Mouse (Mus musculus) midbrain, embryonic 10.5 days (tissue): ENCODE results near the gene Tecpr1. TPM values are rescaled to one million over a fixed set of nuclear protein-coding genes. Genes with fewer than 3 reads are reported as not detected.

ENCODE experiments used
- DNase-seq: peaks from one replicate; pipeline ENCODE4 v3.0.0-alpha.2; 2017; ENCODE audit warnings: low spot score
- H3K27ac ChIP-seq: fragments of 300-500 bp; sonication (generic); replicated peaks from 2 replicates; pipeline ENCODE4 v1.5.1; 2016; ENCODE audit warnings: mild to moderate bottlenecking
- H3K27me3 ChIP-seq: fragments of 300-500 bp; sonication (generic); 2 replicates; pipeline ENCODE4 v1.6.1; 2016; ENCODE audit warnings: low read depth, mild to moderate bottlenecking; ENCODE audit not compliant: poor library complexity, severe bottlenecking
- H3K36me3 ChIP-seq: fragments of 300-500 bp; sonication (generic); 2 replicates; pipeline ENCODE4 v1.6.1; 2016; ENCODE audit warnings: mild to moderate bottlenecking, moderate library complexity
- H3K4me1 ChIP-seq: fragments of 300-500 bp; sonication (generic); 2 replicates; pipeline ENCODE4 v1.6.1; 2016
- H3K4me3 ChIP-seq: fragments of 300-500 bp; sonication (generic); 2 replicates; pipeline ENCODE4 v1.5.1; 2016; ENCODE audit warnings: mild to moderate bottlenecking, moderate library complexity
- H3K9me3 ChIP-seq: fragments of 300-500 bp; sonication (generic); replicated peaks from 2 replicates; pipeline ENCODE4 v1.6.1; 2016; ENCODE audit warnings: mild to moderate bottlenecking
- WGBS: fragments of 180-500 bp; shearing (Covaris S2); methylation state at CpG from one replicate; pipeline ENCODE4 v1.1.7; 2016; 5-methylcytosine and 5-hydroxymethylcytosine counted together
- polyA plus RNA-seq: library from polyadenylated mRNA; unstranded; fragments of >200 nt; fragmentation: Nextera tagmentation; extraction: Ambion mirVana; gene quantifications from 2 replicates; pipeline ENCODE4 v1.2.1, GENCODE M21; 2016

The Tecpr1 gene
- polyA plus RNA-seq, 1 experiment from 2014 or later = 21.7 TPM

GRCm38 (mm10) chr5:144181249-144181648 is 42.2 kb downstream of the Tecpr1 start:
- H3K9me3 ChIP-seq = no peaks in the 10 kb centered on the region
- WGBS = 96% methylated on average over 7 of the region's 7 CpGs
- no peak overlapping the region for H3K4me3 ChIP-seq
- H3K36me3 ChIP-seq = peaks cover 91% of the 10 kb centered on the region
- H3K4me1 ChIP-seq = peaks cover 3% of the 10 kb centered on the region; the same call in 1 of the 2 replicates
- no peak overlapping the region for H3K27ac ChIP-seq
- H3K27me3 ChIP-seq = no peaks in the 10 kb centered on the region
- DNase-seq = no peak

GRCm38 (mm10) chr5:144178216-144178615 is 45.2 kb downstream of the Tecpr1 start:
- 72% methylated on average over 6 of the region's 6 CpGs for WGBS
- H3K4me3 ChIP-seq = no peak overlapping the region

GRCm38 (mm10) chr5:144173648-144174047 is 49.8 kb downstream of the Tecpr1 start:
- no peaks in the 10 kb centered on the region for H3K9me3 ChIP-seq
- peak; percentile 10 for DNase-seq
- H3K36me3 ChIP-seq = peaks cover 95% of the 10 kb centered on the region
- H3K27ac ChIP-seq = no peak overlapping the region
- no peak overlapping the region for H3K4me3 ChIP-seq
- WGBS = 93% methylated on average over 18 of the region's 18 CpGs
- H3K27me3 ChIP-seq = no peaks in the 10 kb centered on the region
- peaks cover 3% of the 10 kb centered on the region; the same call in 1 of the 2 replicates for H3K4me1 ChIP-seq

More at GRCm38 (mm10) chr5:144178216-144178615, 45.2 kb downstream of the Tecpr1 start:
- H3K9me3 ChIP-seq = no peaks in the 10 kb centered on the region
- no peak overlapping the region for H3K27ac ChIP-seq
- H3K36me3 ChIP-seq = peaks cover 91% of the 10 kb centered on the region
- no peak for DNase-seq
- peaks cover 3% of the 10 kb centered on the region; the same call in 1 of the 2 replicates for H3K4me1 ChIP-seq
- no peaks in the 10 kb centered on the region for H3K27me3 ChIP-seq

- 93% methylated on average over 8 of the region's 8 CpGs for WGBS
- no peak overlapping the region for H3K4me3 ChIP-seq
- DNase-seq = no peak
- H3K36me3 ChIP-seq = peaks cover 86% of the 10 kb centered on the region
- no peaks in the 10 kb centered on the region for H3K9me3 ChIP-seq
- no peaks in the 10 kb centered on the region for H3K4me1 ChIP-seq
- H3K27ac ChIP-seq = no peak overlapping the region
- H3K27me3 ChIP-seq = no peaks in the 10 kb centered on the region
These were observed 54.0 kb downstream of the Tecpr1 start for GRCm38 (mm10) chr5:144169275-144169975.

GRCm38 (mm10) chr5:144165756-144166155 is 57.7 kb downstream of the Tecpr1 start:
- Histone ChIP-seq H3K9me3 (no peaks in the 10 kb centered on the region), H3K36me3 (peaks cover 83% of the 10 kb centered on the region), H3K4me3 (no peak overlapping the region), H3K4me1 (peaks cover 3% of the 10 kb centered on the region; the same call in 1 of the 2 replicates), H3K27ac (no peak overlapping the region), H3K27me3 (no peaks in the 10 kb centered on the region)
- WGBS = 89% methylated on average over 3 of the region's 3 CpGs
- DNase-seq = no peak

GRCm38 (mm10) chr5:144162813-144163517 is 60.5 kb downstream of the Tecpr1 start:
- no peak overlapping the region for H3K4me3 ChIP-seq
- no peak overlapping the region; the same call in 1 of the 2 replicates for H3K27ac ChIP-seq
- 87% methylated on average over 10 of the region's 10 CpGs for WGBS
- H3K9me3 ChIP-seq = no peaks in the 10 kb centered on the region
- H3K36me3 ChIP-seq = peaks cover 90% of the 10 kb centered on the region
- H3K4me1 ChIP-seq = peaks cover 3% of the 10 kb centered on the region; the same call in 1 of the 2 replicates
- no peak for DNase-seq
- H3K27me3 ChIP-seq = no peaks in the 10 kb centered on the region

GRCm38 (mm10) chr5:144162080-144162812 is 61.2 kb downstream of the Tecpr1 start:
- H3K36me3 ChIP-seq = peaks cover 92% of the 10 kb centered on the region
- no peak overlapping the region; the same call in 1 of the 2 replicates for H3K27ac ChIP-seq
- H3K27me3 ChIP-seq = no peaks in the 10 kb centered on the region
- H3K4me1 ChIP-seq = peaks cover 3% of the 10 kb centered on the region; the same call in 1 of the 2 replicates
- no peak overlapping the region for H3K4me3 ChIP-seq
- 85% methylated on average over 5 of the region's 5 CpGs for WGBS
- H3K9me3 ChIP-seq = no peaks in the 10 kb centered on the region
- no peak for DNase-seq

- DNase-seq = no peak
- H3K36me3 ChIP-seq = peaks cover 70% of the 10 kb centered on the region
- H3K4me3 ChIP-seq = no peak overlapping the region
- H3K27me3 ChIP-seq = no peaks in the 10 kb centered on the region
- peaks cover 3% of the 10 kb centered on the region; the same call in 1 of the 2 replicates for H3K4me1 ChIP-seq
- no peak overlapping the region for H3K27ac ChIP-seq
- 95% methylated on average over 8 of the region's 8 CpGs for WGBS
- no peaks in the 10 kb centered on the region for H3K9me3 ChIP-seq
These were observed 64.3 kb downstream of the Tecpr1 start for GRCm38 (mm10) chr5:144159137-144159536.

- DNase-seq = no peak
- Histone ChIP-seq H3K27me3 (no peaks in the 10 kb centered on the region), H3K9me3 (no peaks in the 10 kb centered on the region), H3K4me1 (peaks cover 3% of the 10 kb centered on the region; the same call in 1 of the 2 replicates), H3K36me3 (peaks cover 65% of the 10 kb centered on the region), H3K27ac (no peak overlapping the region), H3K4me3 (no peak overlapping the region)
- 70% methylated on average over 4 of the region's 4 CpGs for WGBS
These were observed 64.8 kb downstream of the Tecpr1 start for GRCm38 (mm10) chr5:144158604-144159003.

GRCm38 (mm10) chr5:144154528-144154927 is 68.9 kb downstream of the Tecpr1 start:
- H3K4me3 ChIP-seq = no peak overlapping the region
- no peak overlapping the region for H3K27ac ChIP-seq
- peak; percentile 34 for DNase-seq
- 44% methylated on average over 7 of the region's 7 CpGs for WGBS
- no peaks in the 10 kb centered on the region for H3K4me1 ChIP-seq
- no peaks in the 10 kb centered on the region for H3K9me3 ChIP-seq
- no peaks in the 10 kb centered on the region for H3K27me3 ChIP-seq
- peaks cover 60% of the 10 kb centered on the region for H3K36me3 ChIP-seq

- Histone ChIP-seq H3K36me3 (peaks cover 58% of the 10 kb centered on the region), H3K4me1 (no peaks in the 10 kb centered on the region), H3K27ac (no peak overlapping the region), H3K4me3 (no peak overlapping the region), H3K9me3 (no peaks in the 10 kb centered on the region), H3K27me3 (no peaks in the 10 kb centered on the region)
- 94% methylated on average over 4 of the region's 4 CpGs for WGBS
- no peak for DNase-seq
These were observed 72.1 kb downstream of the Tecpr1 start for GRCm38 (mm10) chr5:144151270-144151669.

GRCm38 (mm10) chr5:144149530-144149929 is 73.9 kb downstream of the Tecpr1 start:
- no peaks in the 10 kb centered on the region for H3K9me3 ChIP-seq
- H3K27me3 ChIP-seq = no peaks in the 10 kb centered on the region
- peaks cover 72% of the 10 kb centered on the region for H3K36me3 ChIP-seq
- no peak overlapping the region for H3K4me3 ChIP-seq
- WGBS = 95% methylated on average over 4 of the region's 4 CpGs
- H3K27ac ChIP-seq = no peak overlapping the region
- no peak for DNase-seq
- H3K4me1 ChIP-seq = no peaks in the 10 kb centered on the region
